Mouse (Mus musculus): ENCODE data around the gene Loxl3. TPM values are rescaled to one million over a fixed set of nuclear protein-coding genes. Genes with fewer than 3 reads are reported as not detected.

The Loxl3 gene
- polyA plus RNA-seq, 1 experiment from 2014 or later, result 1.2 TPM

DNA sequence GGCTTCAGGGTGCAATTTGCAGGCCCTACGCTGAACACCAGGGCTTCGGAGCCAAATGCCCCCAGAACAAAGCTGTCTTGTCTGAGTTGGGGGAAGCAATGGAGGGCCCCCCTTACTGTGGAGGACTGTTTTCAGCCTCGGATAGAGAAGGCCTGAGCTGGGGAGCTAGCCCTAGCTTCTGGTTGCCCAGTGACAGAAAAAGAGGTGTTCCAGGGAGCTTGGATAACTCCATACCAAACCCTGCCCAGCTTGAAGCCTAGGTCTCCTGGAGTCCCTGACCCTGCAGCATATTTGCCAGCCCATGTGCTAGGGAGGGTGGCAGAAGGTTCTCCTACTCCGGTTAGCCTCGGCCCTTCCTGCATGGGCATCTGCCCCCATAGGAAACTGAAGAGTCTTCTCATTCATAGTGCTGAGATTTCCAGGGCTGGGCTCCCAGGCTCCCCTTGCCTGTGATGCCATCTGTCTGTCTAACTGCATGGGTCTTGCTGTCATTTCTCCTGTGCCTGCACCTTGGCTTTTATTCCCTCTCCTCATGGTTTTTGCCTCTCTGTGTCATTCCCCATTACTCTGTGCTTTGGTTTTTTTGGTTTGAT, 586 bp downstream of the Loxl3 start:
- DNase-seq, result no peak
- peaks cover 16% of the 10 kb centered on the region for H3K27me3 ChIP-seq (ENCODE audit: insufficient read depth, low read length)
- peaks cover 14% of the 10 kb centered on the region for H3K36me3 ChIP-seq (replicated peaks; ENCODE audit: insufficient read depth, low read length)
- peak overlapping the region; percentile 91 for H3K4me2 ChIP-seq (ENCODE audit: low read depth, low read length)
- no peak overlapping the region for H3K9ac ChIP-seq (replicated peaks)
- peaks cover 33% of the 10 kb centered on the region for H3K4me1 ChIP-seq (ENCODE audit: insufficient read depth)
- no peak overlapping the region; the same call in 1 of the 2 replicates for H3K27ac ChIP-seq (ENCODE audit: low read depth)
- no peaks in the 10 kb centered on the region for H3K9me3 ChIP-seq (ENCODE audit: low read length)
- 58% methylated on average over 5 of the region's 5 CpGs for WGBS (ENCODE audit: insufficient replicate concordance)
- no peak for ATAC-seq
- TF ChIP-seq EP300 (IDR thresholded peaks at IDR 0.05; ENCODE audit: low read depth) (no peak), CTCF (IDR thresholded peaks at IDR 0.05; ENCODE audit: low read depth) (no peak)
- peak overlapping the region; percentile 80; the same call in 1 of the 2 replicates for H3K4me3 ChIP-seq (ENCODE audit: low read depth, low read length)

DNA sequence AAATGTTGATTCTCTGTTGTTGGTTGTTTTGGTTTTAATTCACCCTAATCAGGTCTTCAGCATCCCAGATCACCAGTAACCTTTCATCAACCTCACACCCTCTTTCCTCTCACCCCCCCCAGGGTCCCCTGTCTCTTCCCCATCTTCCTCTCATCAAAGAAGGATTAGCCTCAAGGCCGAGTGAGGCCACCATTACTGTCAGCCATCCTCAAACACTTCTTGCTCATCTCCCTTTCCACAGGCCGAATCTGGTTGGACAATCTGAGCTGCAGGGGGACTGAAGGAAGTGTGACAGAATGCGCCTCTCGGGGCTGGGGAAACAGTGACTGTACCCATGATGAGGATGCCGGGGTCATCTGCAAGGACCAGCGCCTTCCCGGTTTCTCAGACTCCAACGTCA, 3.2 kb downstream of the Loxl3 start:
- Histone ChIP-seq H3K4me3 (ENCODE audit: low read depth, low read length) (no peak overlapping the region), H3K36me3 (replicated peaks; ENCODE audit: insufficient read depth, low read length) (no peaks in the 10 kb centered on the region), H3K4me2 (ENCODE audit: low read depth, low read length) (no peak overlapping the region), H3K4me1 (ENCODE audit: insufficient read depth) (peaks cover 26% of the 10 kb centered on the region), H3K9me3 (ENCODE audit: low read length) (no peaks in the 10 kb centered on the region), H3K27ac (ENCODE audit: low read depth) (no peak overlapping the region), H3K27me3 (ENCODE audit: insufficient read depth, low read length) (peaks cover 7% of the 10 kb centered on the region), H3K9ac (replicated peaks) (no peak overlapping the region)
- no peak for TF ChIP-seq CTCF (IDR thresholded peaks at IDR 0.05; ENCODE audit: low read depth)
- TF ChIP-seq EP300 (IDR thresholded peaks at IDR 0.05; ENCODE audit: low read depth), result no peak
- WGBS (ENCODE audit: insufficient replicate concordance), result 83% methylated on average over 8 of the region's 8 CpGs
- no peak for ATAC-seq
- no peak for DNase-seq

DNA sequence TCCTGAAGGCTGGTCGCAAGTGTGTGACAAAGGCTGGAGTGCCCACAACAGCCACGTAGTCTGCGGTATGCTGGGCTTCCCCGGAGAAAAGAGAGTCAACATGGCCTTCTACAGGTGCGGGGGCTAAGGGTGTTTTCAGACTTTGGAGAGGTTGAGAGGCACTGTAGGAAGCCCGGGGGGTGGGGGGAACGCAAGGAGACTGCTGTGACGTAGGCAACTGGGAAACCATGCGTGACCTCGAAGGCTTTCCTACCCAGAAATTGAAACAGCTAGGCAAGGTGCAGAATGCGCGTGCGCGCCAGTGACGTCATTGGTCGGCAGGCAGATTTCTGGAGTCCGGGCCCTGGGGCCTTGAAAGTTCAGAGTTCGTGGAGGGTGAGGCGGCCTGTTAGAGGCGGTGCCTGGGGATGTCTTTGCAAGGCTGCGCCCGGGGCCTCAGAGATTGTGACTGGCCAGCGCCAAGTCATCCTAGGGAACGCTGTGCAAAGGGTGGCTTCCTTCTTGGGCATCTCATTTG, 4.6 kb downstream of the Loxl3 start:
- DNase-seq (peak; percentile 96), ATAC-seq (peak; percentile 99)
- Histone ChIP-seq H3K27me3 (ENCODE audit: insufficient read depth, low read length) (peaks cover 7% of the 10 kb centered on the region; the same call in 1 of the 2 replicates), H3K9ac (replicated peaks) (peak overlapping the region; percentile 10; the same call in 1 of the 2 replicates), H3K27ac (ENCODE audit: low read depth) (peak overlapping the region; percentile 74), H3K36me3 (replicated peaks; ENCODE audit: insufficient read depth, low read length) (no peaks in the 10 kb centered on the region), H3K4me3 (ENCODE audit: low read depth, low read length) (peak overlapping the region; percentile 21; the same call in 1 of the 2 replicates), H3K9me3 (ENCODE audit: low read length) (no peaks in the 10 kb centered on the region), H3K4me1 (ENCODE audit: insufficient read depth) (peaks cover 21% of the 10 kb centered on the region), H3K4me2 (ENCODE audit: low read depth, low read length) (peak overlapping the region; percentile 65)
- 14% methylated on average over 24 of the region's 24 CpGs for WGBS (ENCODE audit: insufficient replicate concordance)
- TF ChIP-seq EP300 (IDR thresholded peaks at IDR 0.05; ENCODE audit: low read depth) (peak; percentile 80; the same call in 1 of the 2 replicates), CTCF (IDR thresholded peaks at IDR 0.05; ENCODE audit: low read depth) (no peak)

DNA sequence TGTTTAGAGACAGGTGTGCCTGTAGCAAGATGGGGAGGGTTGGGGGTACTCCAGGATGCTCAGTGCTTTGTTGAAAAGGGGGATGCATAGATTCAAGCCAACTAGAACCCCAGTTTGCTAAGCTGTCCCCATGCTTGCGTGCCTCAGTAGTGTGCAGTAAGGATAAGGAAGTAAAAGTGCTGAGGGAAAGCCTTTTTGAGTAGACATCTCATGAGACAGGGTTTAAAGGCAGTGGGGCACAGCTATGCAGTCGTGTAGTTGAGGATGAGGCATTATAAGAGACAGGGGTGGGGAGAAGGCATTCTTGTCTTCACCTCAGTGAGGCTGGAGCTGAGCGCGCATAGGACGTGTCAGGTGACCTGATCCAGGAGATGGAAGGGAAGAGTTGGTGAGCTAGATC, 6.6 kb downstream of the Loxl3 start:
- H3K4me3 ChIP-seq (ENCODE audit: low read depth, low read length), result no peak overlapping the region
- 80% methylated on average over 5 of the region's 5 CpGs for WGBS (ENCODE audit: insufficient replicate concordance)
- no peak overlapping the region for H3K9ac ChIP-seq (replicated peaks)
- DNase-seq, result no peak
- TF ChIP-seq CTCF (IDR thresholded peaks at IDR 0.05; ENCODE audit: low read depth) (no peak), EP300 (IDR thresholded peaks at IDR 0.05; ENCODE audit: low read depth) (no peak)
- H3K4me2 ChIP-seq (ENCODE audit: low read depth, low read length), result no peak overlapping the region
- H3K36me3 ChIP-seq (replicated peaks; ENCODE audit: insufficient read depth, low read length), result no peaks in the 10 kb centered on the region
- H3K9me3 ChIP-seq (ENCODE audit: low read length), result no peaks in the 10 kb centered on the region
- H3K27me3 ChIP-seq (ENCODE audit: insufficient read depth, low read length), result no peaks in the 10 kb centered on the region
- H3K27ac ChIP-seq (ENCODE audit: low read depth), result no peak overlapping the region
- ATAC-seq, result no peak
- H3K4me1 ChIP-seq (ENCODE audit: insufficient read depth), result peaks cover 16% of the 10 kb centered on the region

DNA sequence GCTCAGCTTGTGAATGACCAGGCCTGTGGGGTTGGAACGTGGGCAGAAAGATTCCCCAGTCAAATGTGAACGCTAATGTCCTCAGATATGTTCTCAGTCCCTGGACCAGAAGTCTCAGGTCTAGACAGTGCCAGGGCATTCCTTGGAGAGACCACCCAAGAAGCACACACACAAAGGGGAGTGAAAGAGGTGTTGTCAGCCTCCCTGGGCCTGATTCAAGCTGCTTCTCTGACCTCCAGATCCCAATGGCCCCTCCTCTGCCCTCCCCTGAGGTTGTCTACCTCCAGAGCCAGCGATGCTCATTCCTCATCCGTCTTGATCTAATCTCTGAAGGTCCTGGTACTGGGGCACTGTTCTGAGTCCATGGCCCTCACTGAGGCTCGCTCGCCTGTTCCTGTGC, 9.6 kb downstream of the Loxl3 start:
- Histone ChIP-seq H3K4me3 (ENCODE audit: low read depth, low read length) (no peak overlapping the region), H3K4me1 (ENCODE audit: insufficient read depth) (peaks cover 9% of the 10 kb centered on the region), H3K36me3 (replicated peaks; ENCODE audit: insufficient read depth, low read length) (no peaks in the 10 kb centered on the region), H3K9ac (replicated peaks) (no peak overlapping the region), H3K27me3 (ENCODE audit: insufficient read depth, low read length) (no peaks in the 10 kb centered on the region), H3K9me3 (ENCODE audit: low read length) (no peaks in the 10 kb centered on the region), H3K4me2 (ENCODE audit: low read depth, low read length) (no peak overlapping the region), H3K27ac (ENCODE audit: low read depth) (no peak overlapping the region)
- DNase-seq (no peak), ATAC-seq (no peak)
- no peak for TF ChIP-seq EP300 (IDR thresholded peaks at IDR 0.05; ENCODE audit: low read depth)
- no peak for TF ChIP-seq CTCF (IDR thresholded peaks at IDR 0.05; ENCODE audit: low read depth)
- WGBS (ENCODE audit: insufficient replicate concordance), result 72% methylated on average over 6 of the region's 6 CpGs

DNA sequence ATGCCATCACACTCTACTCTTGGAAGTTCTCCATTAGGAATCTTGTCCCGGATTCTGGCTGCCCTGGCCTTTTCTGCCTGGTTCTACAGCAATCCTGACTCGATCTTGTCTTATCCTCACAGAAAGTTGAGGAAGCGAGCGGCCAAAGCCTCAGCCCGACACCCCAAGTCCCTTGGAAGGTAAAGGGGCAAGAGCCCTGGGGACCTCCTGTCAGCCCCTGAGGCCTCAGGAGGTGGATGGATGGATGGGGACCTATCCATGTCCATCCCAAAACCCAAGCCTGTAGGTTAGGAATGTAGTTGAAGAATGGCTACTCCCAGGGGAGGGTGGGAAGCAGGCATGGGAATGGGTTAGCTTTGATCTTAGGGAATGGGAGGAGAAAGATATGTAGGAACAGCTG, 10.0 kb downstream of the Loxl3 start:
- no peak for TF ChIP-seq EP300 (IDR thresholded peaks at IDR 0.05; ENCODE audit: low read depth)
- TF ChIP-seq CTCF (IDR thresholded peaks at IDR 0.05; ENCODE audit: low read depth), result no peak
- WGBS (ENCODE audit: insufficient replicate concordance), result 80% methylated on average over 5 of the region's 5 CpGs

More for the DNA sequence above, 10.0 kb downstream of the Loxl3 start:
- Histone ChIP-seq H3K4me1 (ENCODE audit: insufficient read depth) (peaks cover 5% of the 10 kb centered on the region; the same call in 1 of the 2 replicates), H3K9me3 (ENCODE audit: low read length) (no peaks in the 10 kb centered on the region), H3K36me3 (replicated peaks; ENCODE audit: insufficient read depth, low read length) (no peaks in the 10 kb centered on the region), H3K27me3 (ENCODE audit: insufficient read depth, low read length) (no peaks in the 10 kb centered on the region), H3K27ac (ENCODE audit: low read depth) (no peak overlapping the region), H3K9ac (replicated peaks) (no peak overlapping the region), H3K4me3 (ENCODE audit: low read depth, low read length) (no peak overlapping the region), H3K4me2 (ENCODE audit: low read depth, low read length) (no peak overlapping the region)
- DNase-seq, result no peak
- no peak for ATAC-seq
